Mouse (Mus musculus) heart, embryonic 15.5 days (tissue): ENCODE measurements around the gene Zfp451. TPM values are rescaled to one million over a fixed set of nuclear protein-coding genes. Genes with fewer than 3 reads are reported as not detected.
"Not testable (repeated sequence)": the region's sequence is repeated elsewhere in the genome, so short reads cannot be mapped to it uniquely, and the experiment has no call there.

Experiments
- ATAC-seq: fragments of 200-750 bp; cut with Nextera tagmentation; replicated peaks from 2 replicates; pipeline ENCODE4 v1.8.0; 2017; ENCODE audit warnings: low read depth, moderate TSS enrichment; ENCODE audit not compliant: insufficient number of reproducible peaks, insufficient read depth, low FRiP score
- H3K27ac ChIP-seq: fragments of 300-500 bp; sonication (generic); 2 replicates; pipeline ENCODE4 v1.5.1; 2015; ENCODE audit warnings: mild to moderate bottlenecking, inconsistent platforms
- H3K27me3 ChIP-seq: fragments of 300-500 bp; sonication (generic); 2 replicates; pipeline ENCODE4 v1.6.1; 2015; ENCODE audit warnings: inconsistent platforms
- H3K36me3 ChIP-seq: fragments of 300-500 bp; sonication (generic); 2 replicates; pipeline ENCODE4 v1.6.1; 2015; ENCODE audit warnings: mild to moderate bottlenecking, inconsistent platforms
- H3K4me1 ChIP-seq: fragments of 300-500 bp; sonication (generic); replicated peaks from 2 replicates; pipeline ENCODE4 v1.6.1; 2015; ENCODE audit warnings: inconsistent platforms
- H3K4me2 ChIP-seq: fragments of 300-500 bp; sonication (generic); 2 replicates; pipeline ENCODE4 v1.6.1; 2015; ENCODE audit warnings: inconsistent platforms, mild to moderate bottlenecking, moderate library complexity
- H3K4me3 ChIP-seq: fragments of 300-500 bp; sonication (generic); 2 replicates; pipeline ENCODE4 v1.5.1; 2015; ENCODE audit warnings: mild to moderate bottlenecking, inconsistent platforms
- H3K9ac ChIP-seq: fragments of 300-500 bp; sonication (generic); 2 replicates; pipeline ENCODE4 v1.6.1; 2015; ENCODE audit warnings: mild to moderate bottlenecking, inconsistent platforms
- H3K9me3 ChIP-seq: fragments of 300-500 bp; sonication (generic); replicated peaks from 2 replicates; pipeline ENCODE4 v1.6.1; 2016; ENCODE audit warnings: inconsistent platforms
- WGBS: fragments of 180-500 bp; shearing (Covaris S2); methylation state at CpG from one replicate; pipeline ENCODE4 v1.1.7; 2015; ENCODE audit warnings: mixed read lengths; 5-methylcytosine and 5-hydroxymethylcytosine counted together
- polyA plus RNA-seq: library from polyadenylated mRNA; unstranded; fragments of >200 nt; fragmentation: Nextera tagmentation; extraction: Ambion mirVana; gene quantifications from 2 replicates; pipeline ENCODE4 v1.2.1, GENCODE M21; 2015

The Zfp451 gene
- 11.8 and 14.6 TPM in 2 replicates for polyA plus RNA-seq

DNA sequence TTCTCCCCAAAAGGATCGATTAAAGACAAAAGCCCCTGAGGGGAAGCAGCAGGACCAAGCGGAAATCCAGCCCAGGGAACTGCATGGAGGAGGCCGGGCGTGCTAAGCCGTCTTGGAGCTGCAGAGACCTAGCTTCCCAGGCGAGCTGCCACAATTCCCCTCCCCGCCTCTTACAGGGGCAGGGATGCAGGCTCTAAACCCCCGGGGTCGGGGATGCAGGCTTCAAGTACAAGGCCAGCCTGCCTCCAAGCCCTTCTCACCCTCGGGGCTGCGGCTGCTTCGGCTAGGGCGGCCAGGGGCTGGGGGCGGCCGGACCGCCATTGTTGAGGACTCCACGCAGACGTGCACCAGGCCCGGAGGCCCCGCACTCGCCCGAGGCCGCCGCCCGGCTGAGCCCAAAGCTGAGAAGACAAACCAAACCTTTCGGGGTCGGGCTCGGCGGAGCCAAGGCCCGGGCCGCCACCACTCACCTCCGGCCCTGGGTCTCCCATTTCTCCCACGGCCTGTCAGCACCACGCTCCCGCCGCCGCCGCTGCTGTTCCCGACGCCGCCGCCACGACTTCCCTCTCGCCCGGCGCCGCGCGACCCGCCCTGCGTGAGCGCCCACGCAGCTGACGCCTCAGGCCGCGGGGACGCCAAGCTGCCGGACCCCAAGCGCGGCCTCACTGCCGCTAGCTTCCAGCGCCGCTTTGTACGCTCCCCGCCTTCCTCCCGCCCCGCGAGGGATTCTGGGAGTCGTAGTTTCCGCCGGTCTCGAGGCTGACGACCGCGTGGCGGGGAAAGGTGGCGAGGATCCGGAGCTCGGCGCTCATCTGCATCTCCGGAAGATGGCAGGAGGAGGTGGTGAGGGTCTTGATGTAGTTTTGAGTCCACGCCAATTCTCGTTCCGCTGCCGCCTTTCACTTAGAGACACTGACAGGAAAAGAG lies at the start of gene Zfp451:
TSS of gene Zfp451 (minus strand) at position 728 of the 927 bp plus-strand sequence.
- Histone ChIP-seq H3K9ac (peak within 1 kb of the TSS; percentile 85), H3K27me3 (no peaks in the 10 kb centered on the region), H3K4me1 (peaks cover 12% of the 10 kb centered on the region), H3K27ac (peak within 1 kb of the TSS; percentile 92), H3K4me3 (peak within 1 kb of the TSS; percentile 86), H3K9me3 (no peaks in the 10 kb centered on the region), H3K4me2 (peak within 1 kb of the TSS; percentile 72), H3K36me3 (peaks cover 16% of the 10 kb centered on the region)
- under 1% methylated on average over 85 of the region's 85 CpGs for WGBS
- ATAC-seq, result peak; percentile 91

DNA sequence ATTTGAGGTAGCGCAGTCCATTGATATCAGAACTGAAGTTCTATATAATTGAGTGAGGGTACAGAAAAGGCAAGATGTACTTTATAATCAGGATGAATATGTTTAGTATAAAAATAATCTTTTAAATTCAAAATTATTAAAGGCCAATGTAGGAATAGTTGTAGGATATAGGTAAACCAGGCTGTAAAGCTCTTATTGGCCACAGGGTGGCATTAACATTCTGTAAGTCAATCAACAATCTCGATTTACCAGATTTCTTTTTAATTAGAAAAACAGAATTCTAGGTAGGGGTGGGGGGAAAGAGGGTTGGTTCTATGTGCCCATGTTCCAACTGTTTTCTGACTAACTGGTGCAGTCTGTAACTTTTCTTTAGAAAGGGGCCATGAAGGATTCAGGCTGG lies 32.4 kb upstream of the Zfp451 start:
- no peak for ATAC-seq
- H3K9me3 ChIP-seq, result no peaks in the 10 kb centered on the region
- H3K9ac ChIP-seq, result no peak overlapping the region
- no peaks in the 10 kb centered on the region for H3K4me1 ChIP-seq
- H3K4me2 ChIP-seq, result no peak overlapping the region
- WGBS, result 90% methylated on average over 2 of the region's 2 CpGs
- H3K36me3 ChIP-seq, result no peaks in the 10 kb centered on the region
- no peaks in the 10 kb centered on the region for H3K27me3 ChIP-seq
- H3K27ac ChIP-seq, result no peak overlapping the region
- H3K4me3 ChIP-seq, result no peak overlapping the region

DNA sequence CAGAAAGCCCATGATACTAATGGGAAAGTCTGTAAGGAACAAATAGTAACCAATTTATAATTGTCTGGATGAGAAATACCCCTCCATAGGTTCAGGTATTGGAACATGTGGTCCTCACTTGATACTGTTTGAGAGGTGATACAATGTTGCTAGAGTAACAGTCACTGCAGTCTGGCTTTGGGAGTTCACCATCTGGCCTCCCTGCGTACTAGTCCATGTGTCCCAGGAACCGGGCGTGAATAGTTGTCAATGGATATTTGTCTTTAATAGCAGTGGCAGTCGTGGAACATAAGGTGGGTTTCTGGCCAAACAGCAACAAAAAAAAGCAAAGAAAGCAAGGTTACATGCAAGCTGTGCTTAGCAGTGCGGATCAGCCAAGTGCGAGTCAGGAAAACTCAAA lies 29.4 kb upstream of the Zfp451 start:
- Histone ChIP-seq H3K36me3 (no peaks in the 10 kb centered on the region), H3K9ac (no peak overlapping the region), H3K4me2 (no peak overlapping the region), H3K4me3 (no peak overlapping the region), H3K9me3 (no peaks in the 10 kb centered on the region), H3K27ac (no peak overlapping the region), H3K4me1 (no peaks in the 10 kb centered on the region), H3K27me3 (no peaks in the 10 kb centered on the region)
- WGBS, result 81% methylated on average over 6 of the region's 6 CpGs
- ATAC-seq, result no peak

DNA sequence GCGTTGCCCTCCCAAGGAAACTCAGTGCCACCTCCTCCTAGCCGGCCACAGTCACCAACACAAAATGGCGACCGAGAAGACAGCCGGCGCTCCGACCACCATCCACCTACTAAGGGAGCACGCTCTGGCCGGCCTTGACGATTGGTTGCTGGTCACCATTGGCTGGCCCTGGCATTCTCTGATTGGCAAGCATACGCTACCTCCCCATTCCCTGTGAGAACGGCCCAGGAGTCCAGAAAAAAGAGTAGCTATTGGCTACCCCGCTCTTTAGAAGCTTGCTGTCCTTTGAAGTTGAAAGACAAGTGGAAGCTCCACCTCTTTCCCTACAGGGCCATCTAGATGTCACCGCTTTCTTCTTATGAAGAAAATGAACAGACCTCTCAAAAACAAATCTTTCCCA lies 24.6 kb upstream of the Zfp451 start:
- not testable (repeated sequence) for H3K4me1 ChIP-seq, H3K27ac ChIP-seq, H3K4me2 ChIP-seq, H3K4me3 ChIP-seq, H3K36me3 ChIP-seq, H3K27me3 ChIP-seq, H3K9me3 ChIP-seq, H3K9ac ChIP-seq, ATAC-seq
- WGBS, result 92% methylated on average over 14 of the region's 14 CpGs

DNA sequence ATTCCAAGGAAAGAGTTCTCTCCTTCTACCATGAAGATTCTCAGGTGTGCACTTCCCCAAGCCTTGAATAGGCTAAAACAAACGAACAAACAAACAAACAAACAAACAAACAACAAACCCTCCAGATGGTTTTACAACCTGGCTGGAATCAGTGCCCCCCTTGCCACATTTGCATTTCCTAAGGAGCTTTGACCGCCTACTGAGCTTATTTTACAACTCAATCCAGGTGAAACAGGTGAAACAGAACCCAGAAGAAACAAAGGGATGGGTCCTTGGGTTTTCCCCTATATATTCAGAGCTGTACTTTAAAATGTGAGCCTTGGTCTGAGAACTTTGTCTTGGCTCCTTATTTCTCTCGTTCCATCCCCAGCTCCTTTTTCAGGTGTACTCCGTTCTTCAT lies 16.2 kb upstream of the Zfp451 start:
- no peak for ATAC-seq
- no peak overlapping the region for H3K27ac ChIP-seq
- H3K36me3 ChIP-seq, result no peaks in the 10 kb centered on the region
- 73% methylated on average over 4 of the region's 4 CpGs for WGBS
- no peaks in the 10 kb centered on the region; the same call in 1 of the 2 replicates for H3K9me3 ChIP-seq
- H3K4me3 ChIP-seq, result no peak overlapping the region
- H3K27me3 ChIP-seq, result no peaks in the 10 kb centered on the region
- H3K4me1 ChIP-seq, result no peaks in the 10 kb centered on the region
- H3K9ac ChIP-seq, result no peak overlapping the region
- H3K4me2 ChIP-seq, result no peak overlapping the region

DNA sequence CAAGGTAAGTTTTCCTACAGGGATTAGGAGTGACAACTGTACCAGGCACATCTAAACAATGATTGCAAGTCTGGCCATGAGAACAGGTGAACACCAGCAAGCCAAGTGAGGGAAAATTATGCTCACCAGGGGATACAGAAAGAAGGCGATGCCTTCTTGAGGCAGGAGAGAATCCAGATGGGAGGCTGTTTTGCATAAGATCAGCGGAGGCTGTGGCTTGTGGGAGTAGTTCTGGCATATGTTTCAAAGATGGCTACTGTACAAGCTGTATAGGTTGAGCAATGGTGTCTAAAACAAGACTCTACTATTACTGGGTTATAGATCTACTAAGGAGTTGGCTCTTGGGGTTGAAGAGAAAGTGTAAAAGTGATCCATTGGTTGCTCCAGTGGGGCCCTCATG lies 3.5 kb upstream of the Zfp451 start:
- Histone ChIP-seq H3K27me3 (no peaks in the 10 kb centered on the region), H3K9me3 (no peaks in the 10 kb centered on the region), H3K4me2 (no peak overlapping the region), H3K4me3 (no peak overlapping the region), H3K9ac (no peak overlapping the region), H3K27ac (no peak overlapping the region), H3K36me3 (no peaks in the 10 kb centered on the region), H3K4me1 (peaks cover 5% of the 10 kb centered on the region)
- ATAC-seq, result no peak
- 68% methylated on average over 2 of the region's 2 CpGs for WGBS

DNA sequence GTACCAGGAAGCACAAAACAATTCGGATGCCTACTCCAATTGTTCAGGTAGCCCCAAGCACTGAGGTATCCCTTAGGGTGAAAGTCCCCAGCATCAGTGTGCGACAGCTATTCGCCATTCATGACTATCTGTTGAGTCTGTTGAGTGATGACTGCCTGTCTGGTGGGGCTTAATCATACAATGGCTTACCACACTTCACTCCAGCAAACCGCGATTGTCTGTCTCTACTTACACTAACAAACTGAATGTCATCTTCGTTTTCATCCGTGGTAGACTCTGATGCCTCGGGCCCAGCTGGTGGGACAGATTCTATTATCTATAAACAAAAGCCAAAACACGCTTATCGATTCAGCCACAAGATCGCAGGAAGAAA lies 914 bp downstream of the Zfp451 start:
- H3K4me3 ChIP-seq, result peak overlapping the region; percentile 86
- no peaks in the 10 kb centered on the region for H3K9me3 ChIP-seq
- H3K4me1 ChIP-seq, result peaks cover 12% of the 10 kb centered on the region
- H3K4me2 ChIP-seq, result peak overlapping the region; percentile 72
- WGBS, result 6% methylated on average over 11 of the region's 11 CpGs
- ATAC-seq, result 0 out of 2 replicates have a peak, but pooled peaks have one; percentile 17
- H3K36me3 ChIP-seq, result peaks cover 21% of the 10 kb centered on the region
- no peaks in the 10 kb centered on the region for H3K27me3 ChIP-seq
- H3K9ac ChIP-seq, result peak overlapping the region; percentile 85
- peak overlapping the region; percentile 92 for H3K27ac ChIP-seq

DNA sequence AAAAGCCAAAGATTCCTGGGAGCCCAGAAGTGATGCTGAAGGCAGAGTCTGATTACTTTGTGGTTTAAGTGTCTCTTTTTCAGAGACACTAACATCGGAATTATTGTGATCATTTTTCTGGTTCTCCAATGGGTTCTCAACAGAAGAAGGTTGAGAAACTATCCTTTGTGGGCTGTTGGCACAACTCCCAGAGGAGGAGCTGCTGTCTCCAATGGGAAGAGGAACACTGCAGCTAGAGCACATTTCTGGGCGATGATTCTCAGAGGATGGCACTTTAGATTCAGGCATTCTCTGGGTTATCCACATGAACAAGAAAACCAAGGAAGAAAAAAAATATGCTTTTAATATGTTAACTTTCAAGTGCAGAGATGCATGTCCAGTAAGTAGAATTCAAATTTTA lies 11.1 kb downstream of the Zfp451 start:
- 88% methylated on average over 2 of the region's 2 CpGs for WGBS
- no peak overlapping the region for H3K9ac ChIP-seq
- ATAC-seq, result no peak
- no peak overlapping the region for H3K27ac ChIP-seq
- H3K4me1 ChIP-seq, result no peaks in the 10 kb centered on the region
- H3K36me3 ChIP-seq, result peaks cover 61% of the 10 kb centered on the region
- no peaks in the 10 kb centered on the region for H3K27me3 ChIP-seq
- H3K9me3 ChIP-seq, result no peaks in the 10 kb centered on the region
- no peak overlapping the region for H3K4me2 ChIP-seq
- H3K4me3 ChIP-seq, result no peak overlapping the region

DNA sequence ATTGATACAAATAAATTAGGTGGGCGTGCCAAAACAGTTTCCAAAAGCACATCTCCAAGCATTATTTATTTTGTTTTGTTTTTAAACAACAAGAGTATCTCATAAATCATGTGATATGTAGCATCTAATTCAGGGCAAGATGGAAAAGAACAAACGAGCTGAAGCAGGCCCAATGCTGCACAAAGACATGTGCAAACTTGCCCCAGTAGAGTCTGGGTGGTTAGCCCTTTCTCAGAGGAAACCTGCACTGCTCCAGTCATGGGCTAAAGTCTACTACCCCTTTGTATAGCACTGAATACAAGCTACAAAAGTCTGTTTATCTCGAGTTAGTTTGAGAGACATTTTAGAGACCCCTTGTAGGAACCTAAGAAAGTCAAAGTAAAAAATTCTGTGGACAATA lies 14.8 kb downstream of the Zfp451 start:
- 89% methylated on average over 3 of the region's 3 CpGs for WGBS
- ATAC-seq, result no peak
- H3K27me3 ChIP-seq, result no peaks in the 10 kb centered on the region
- no peaks in the 10 kb centered on the region for H3K9me3 ChIP-seq
- H3K4me2 ChIP-seq, result no peak overlapping the region
- H3K27ac ChIP-seq, result no peak overlapping the region
- peaks cover 56% of the 10 kb centered on the region for H3K36me3 ChIP-seq
- no peaks in the 10 kb centered on the region for H3K4me1 ChIP-seq
- H3K9ac ChIP-seq, result no peak overlapping the region
- H3K4me3 ChIP-seq, result no peak overlapping the region

DNA sequence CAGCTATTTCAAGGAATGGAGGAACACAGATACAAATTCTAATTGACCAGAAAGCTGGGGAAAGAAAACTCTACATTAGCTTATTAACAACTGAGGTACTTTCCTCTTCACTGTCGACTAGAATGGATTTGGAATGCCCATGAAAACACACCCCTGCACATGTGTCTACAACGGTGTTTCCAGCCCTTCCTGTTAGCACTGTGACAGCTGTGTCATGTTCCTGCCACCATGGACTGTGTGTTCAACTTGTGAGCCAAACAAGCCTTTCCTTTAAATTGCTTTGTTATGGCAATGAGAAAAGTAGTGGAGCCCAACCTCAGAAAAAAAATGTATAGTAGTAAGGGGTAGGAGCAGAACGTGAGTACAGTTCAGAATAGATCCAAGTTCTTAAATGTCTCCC lies 25.9 kb downstream of the Zfp451 start:
- Histone ChIP-seq H3K4me3 (no peak overlapping the region), H3K4me2 (no peak overlapping the region), H3K9ac (no peak overlapping the region), H3K27ac (no peak overlapping the region), H3K27me3 (no peaks in the 10 kb centered on the region), H3K9me3 (no peaks in the 10 kb centered on the region), H3K36me3 (peaks cover 2% of the 10 kb centered on the region; the same call in 1 of the 2 replicates), H3K4me1 (peaks cover 2% of the 10 kb centered on the region)
- no peak for ATAC-seq
- WGBS, result 34% methylated on average over 3 of the region's 3 CpGs

DNA sequence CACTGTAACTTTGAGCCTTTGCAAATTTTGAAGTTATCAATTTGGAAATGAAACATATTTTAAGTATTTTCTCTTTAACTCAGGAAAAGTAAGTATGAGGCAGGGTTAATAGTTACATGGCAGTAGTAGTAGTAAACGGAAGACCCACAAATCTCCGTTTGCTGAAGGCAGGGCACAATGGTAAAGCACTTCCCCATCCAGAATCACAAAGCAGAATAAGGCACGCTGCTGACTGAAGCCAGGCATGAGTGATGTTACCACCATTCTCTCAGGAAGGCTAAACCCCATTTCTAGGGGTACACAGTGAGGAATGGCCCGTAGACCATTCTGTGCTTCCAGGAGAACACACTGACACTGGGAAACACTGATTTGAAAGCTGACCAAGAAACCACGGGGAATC lies 26.3 kb downstream of the Zfp451 start:
- Histone ChIP-seq H3K9ac (no peak overlapping the region), H3K27me3 (no peaks in the 10 kb centered on the region), H3K9me3 (no peaks in the 10 kb centered on the region), H3K4me2 (no peak overlapping the region), H3K36me3 (peaks cover 4% of the 10 kb centered on the region; the same call in 1 of the 2 replicates), H3K27ac (no peak overlapping the region), H3K4me3 (no peak overlapping the region), H3K4me1 (no peaks in the 10 kb centered on the region; the same call in 1 of the 2 replicates)
- WGBS, result 76% methylated on average over 5 of the region's 5 CpGs
- no peak for ATAC-seq

DNA sequence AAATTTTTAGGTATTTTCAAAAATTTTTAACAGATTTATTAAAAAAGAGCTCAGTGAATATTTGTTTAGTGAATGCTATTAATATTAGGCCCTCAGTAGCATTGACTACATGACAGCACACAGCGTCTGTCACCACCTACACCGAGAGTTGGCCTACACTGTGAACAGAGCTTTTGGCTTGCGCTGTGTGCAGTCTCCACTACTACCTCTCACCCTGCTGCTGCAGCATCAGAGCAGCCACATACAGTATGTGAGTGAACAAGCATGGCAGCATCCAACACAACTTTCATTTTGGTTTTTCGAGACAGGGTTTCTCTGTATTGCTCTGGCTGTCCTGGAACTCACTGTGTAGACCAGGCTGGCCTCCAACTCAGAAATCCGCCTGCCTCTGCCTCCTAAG lies 29.8 kb downstream of the Zfp451 start:
- Histone ChIP-seq H3K9me3 (no peaks in the 10 kb centered on the region), H3K36me3 (peaks cover 9% of the 10 kb centered on the region; the same call in 1 of the 2 replicates), H3K27ac (no peak overlapping the region), H3K4me2 (no peak overlapping the region), H3K4me3 (no peak overlapping the region), H3K9ac (no peak overlapping the region), H3K4me1 (no peaks in the 10 kb centered on the region), H3K27me3 (no peaks in the 10 kb centered on the region)
- WGBS, result 91% methylated on average over 5 of the region's 5 CpGs
- ATAC-seq, result no peak
